Mouse (Mus musculus): ENCODE measurements at regions not wholly inside any gene's neighbourhood (a gene's known extent, or its start where the extent isn't known, plus 50 kb on each side); places are given as distances from the start of the nearest gene placed in this dataset.

DNA sequence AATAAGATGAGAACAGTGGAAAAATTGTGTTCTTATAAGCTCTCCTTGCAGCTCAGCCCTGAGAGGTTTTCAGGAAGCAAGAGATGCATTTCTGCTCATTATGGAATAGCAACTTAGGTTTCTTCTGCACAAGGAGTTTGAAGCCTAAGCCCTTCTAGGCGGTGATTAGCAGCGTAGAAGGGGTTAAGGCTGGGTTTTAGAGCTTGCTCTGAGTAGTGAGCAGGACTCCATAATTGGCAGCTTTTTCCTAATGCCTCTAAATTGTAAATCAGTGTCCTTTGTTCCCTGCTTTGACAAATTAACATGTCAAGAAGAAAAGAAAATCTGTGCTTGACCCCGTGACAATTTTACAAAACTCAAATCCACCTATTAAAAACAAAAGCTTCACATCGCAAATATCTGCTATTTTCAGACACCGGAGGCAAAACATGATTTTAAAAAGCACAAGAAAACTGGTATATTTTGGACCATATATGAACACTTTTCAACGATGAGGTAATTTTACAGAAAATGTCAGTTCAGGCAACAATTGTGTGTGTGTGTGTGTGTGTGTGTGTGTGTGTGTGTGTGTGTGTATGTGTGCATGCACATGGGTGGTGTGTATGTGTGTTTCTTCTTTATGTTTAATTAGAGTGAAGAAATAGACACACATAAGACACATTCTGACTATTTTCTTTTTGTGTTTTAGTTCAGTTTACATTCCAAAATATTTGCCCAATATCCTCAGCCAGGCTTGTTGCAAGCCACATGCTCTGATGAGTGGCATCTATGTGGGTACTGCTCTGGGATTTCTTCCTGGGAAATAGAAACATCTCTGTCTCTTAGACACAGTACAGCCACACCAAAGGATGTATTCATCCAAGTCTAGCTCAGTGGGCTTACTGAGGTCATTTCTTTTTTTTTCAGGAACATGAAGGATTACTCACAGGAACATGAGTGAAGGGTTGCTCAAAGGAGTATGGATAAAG, 804.3 kb downstream of the Tmem132b start:
- DNase-seq (ENCODE audit: low spot score in 2 of 2): no peak

DNA sequence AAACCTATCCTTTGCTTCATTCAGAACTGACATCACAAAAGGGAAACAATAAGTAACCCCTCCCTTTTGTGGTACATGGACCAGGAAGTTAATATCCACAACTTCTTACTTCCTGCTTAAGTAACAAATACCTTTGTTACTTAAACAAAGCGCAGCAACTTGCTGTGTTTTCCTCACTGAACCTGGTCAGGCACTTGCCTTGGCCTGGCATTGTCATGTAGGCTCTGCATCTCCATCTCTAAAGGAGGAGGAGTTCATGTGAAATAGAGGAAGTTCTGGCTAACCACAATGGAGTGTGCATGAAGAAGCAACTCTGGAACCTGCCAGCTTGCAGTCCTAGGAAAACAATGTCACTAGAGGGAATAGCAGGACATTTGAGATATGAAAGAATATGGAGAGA, 806.3 kb downstream of the Tmem132b start:
- DNase-seq (ENCODE audit: low spot score in 2 of 2): no peak

DNA sequence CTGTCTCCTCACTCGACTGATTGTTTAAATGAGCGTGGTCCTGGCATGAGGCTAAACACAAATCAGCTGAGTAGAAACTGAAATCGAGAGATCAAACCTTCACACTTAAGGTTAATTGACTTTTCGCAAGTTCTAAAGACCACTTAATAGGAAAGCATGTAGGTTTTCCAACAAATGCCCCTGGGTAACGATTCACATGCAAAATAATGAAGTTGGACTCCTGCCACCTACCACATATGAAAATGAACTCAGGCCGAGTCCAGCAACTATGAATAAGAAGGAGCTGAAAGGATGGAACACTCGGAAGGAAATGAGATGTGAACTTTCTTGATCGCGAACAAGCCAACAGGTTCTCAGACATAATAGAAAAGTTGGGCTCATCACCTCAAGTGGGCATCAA, 812.0 kb downstream of the Tmem132b start:
- DNase-seq (ENCODE audit: low spot score in 2 of 2): no peak

DNA sequence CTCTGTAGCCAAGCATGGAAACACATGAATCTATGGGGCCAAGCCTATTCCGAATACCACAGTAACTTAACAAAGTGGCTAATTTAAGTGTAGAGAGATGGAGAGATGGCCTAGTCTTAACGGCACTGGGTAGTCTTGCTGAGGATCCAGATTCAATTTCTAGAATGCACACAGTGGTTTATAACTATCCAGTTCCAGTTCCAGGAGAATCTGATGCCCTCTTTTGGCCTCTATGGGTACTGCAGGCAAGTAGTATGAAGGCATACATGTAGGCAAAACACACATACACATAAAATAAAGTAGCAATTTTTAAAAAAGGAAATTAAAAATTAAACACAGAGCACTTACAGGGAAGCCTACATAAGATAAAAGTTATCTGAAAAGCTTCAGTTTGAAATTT, 819.4 kb downstream of the Tmem132b start:
- no peak for DNase-seq (ENCODE audit: low spot score in 2 of 2)

DNA sequence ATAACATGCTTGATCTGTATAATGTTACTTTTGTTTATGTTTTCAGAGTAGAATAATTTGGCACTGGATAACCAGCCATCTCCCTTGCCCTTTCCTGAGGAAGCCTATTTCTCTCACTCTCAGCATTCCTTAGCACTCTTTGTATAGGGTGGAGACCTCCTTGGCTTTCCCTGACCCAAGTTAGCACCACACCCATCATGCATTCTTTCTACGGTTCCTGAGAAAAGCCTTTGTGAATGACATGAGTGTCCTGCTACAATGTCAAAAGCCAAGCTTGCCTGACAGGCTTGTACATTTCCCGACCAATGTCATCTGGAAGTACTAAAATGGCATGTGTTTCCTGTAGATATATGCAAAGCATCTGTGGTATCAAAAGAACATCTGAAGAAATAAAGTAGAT, 837.9 kb downstream of the Tmem132b start:
- DNase-seq (ENCODE audit: low spot score in 2 of 2): no peak

DNA sequence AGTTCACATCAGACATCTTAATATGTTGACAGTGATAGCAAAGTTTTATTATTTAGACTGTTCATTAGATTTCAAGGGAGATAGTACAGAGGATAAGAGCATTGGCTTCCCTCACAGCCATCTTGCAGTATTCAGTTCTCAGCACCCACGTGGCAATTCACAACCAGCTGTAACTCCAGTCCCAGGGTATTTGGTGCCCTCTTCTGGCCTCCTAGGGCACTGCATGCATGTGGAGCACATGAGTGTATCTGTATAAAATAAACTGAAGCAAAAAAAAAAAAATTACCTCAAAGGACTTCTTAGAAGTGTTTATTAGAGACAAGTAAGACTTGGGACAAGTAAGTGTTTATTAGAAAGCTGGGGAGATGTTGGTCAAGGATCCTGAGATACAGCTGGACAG, 849.3 kb upstream of the Tmem132c start:
- DNase-seq (ENCODE audit: low spot score in 2 of 2): no peak

DNA sequence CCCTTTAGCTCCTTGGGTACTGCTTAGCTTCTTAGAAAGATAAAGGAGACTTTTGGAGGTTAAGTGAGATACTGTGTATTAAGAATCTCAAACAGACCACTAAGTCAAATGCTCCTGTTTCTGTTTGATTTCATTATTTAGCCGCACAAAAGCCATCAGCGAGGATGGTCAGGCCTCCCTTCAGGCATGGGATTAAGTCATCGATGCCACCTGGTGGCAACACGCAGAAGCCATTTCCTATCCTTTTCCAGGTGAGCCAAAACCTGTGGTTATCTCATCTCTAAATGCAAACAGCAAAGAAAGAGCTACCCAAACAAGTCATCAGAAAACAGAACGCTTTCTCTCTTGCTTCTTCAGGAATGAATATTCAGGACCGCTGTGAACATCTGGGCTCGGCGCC, 846.3 kb upstream of the Tmem132c start:
- DNase-seq (ENCODE audit: low spot score in 2 of 2): peak in 1 of 2 experiments; percentile 9

DNA sequence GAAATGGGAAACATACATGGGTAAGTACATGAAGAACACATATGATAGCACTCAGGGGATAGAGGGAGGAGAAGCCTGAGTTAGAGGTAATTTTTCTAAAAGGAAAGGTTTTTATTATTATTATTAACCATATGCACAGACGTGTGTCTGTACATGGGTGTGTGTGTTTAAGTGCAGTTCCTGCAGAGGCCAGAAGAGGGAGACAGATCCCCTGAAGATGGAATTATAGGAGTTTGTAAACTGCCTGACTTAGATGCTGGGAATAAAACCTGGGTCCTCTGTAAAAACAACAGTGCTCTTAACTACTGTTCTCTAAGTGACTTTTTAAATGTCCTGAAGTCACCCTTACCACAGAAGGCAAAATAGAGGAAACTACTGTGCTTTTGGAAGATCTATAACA, 809.9 kb upstream of the Tmem132c start:
- no peak for DNase-seq (ENCODE audit: low spot score in 2 of 2)

DNA sequence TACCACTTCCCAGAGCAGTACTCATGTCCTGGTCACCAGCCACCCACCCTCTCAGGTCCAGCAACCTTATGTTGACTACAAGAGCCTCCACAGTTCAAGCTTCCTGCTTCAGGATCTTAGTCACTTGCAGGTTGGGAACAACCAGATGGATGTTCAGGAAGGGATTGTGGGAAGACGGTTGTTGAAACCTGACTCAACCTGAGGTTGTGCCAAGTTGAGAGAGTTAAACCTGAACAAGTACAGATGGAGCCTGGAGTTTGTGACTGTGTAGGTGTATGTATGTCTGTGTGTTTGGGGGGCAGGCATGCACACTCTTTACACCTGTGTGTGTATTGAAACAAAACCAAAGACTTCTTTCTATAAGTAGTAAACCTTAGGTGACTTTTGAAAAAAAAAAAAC, 802.9 kb upstream of the Tmem132c start:
- DNase-seq (ENCODE audit: low spot score in 2 of 2): no peak

DNA sequence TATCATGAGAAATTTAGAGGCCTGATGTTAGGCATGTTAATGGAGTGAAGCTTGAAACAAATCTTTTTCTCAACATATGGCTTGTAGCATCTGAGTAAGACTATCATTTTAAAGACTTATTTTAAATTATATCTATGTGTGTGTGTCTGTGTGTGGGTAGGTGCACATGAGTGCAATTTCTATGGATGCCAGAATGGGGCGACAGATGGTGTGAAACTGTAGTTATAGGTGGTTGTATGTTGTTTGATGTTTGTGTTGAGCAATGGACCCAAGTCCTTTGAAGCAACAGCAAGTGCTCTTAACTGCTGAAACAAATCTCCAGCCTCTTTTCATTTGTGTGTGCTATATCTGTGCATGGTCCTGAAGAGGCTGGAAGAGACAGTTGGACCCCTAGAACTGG, 801.1 kb upstream of the Tmem132c start:
- DNase-seq (ENCODE audit: low spot score in 2 of 2): peak in 1 of 2 experiments; percentile 5

DNA sequence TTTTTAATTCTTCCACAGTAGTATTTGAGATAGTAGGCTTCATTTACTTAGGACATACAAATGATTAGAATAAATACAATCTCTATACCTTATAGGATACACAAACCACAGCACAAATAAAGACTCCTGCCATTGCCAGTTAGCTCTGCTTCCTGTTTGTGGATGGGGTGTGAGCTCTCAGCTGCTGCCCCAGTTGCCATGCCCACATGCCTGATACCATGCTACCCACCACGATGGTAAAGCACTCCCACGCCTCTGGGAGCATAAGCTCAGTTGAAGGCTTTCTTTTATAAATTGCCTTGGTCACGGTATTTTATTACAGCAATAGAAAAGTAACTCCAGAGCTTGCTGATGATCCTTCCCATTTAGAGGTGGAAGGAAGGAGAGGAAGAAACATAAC, 765.8 kb upstream of the Tmem132c start:
- DNase-seq (ENCODE audit: low spot score in 2 of 2): no peak

DNA sequence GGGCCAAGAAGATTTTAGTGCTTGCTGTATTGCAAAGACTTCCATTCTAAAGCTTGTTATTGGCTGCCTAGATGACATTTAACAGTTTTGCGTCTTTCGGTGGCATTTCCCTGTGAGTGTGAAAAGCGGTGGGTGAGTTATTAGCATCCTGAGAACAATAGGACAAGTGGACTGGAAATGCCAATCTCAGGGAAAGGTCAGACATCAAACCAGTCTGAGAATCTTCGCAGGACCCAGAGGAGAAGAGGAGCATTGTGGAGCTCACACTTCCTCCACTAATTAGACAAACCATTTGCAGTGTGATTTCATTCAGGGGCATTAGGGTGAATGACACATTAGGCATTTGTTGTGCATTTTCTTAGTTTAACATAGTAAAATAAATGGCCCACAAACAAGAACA, 719.5 kb upstream of the Tmem132c start:
- DNase-seq (ENCODE audit: low spot score in 2 of 2): no peak

DNA sequence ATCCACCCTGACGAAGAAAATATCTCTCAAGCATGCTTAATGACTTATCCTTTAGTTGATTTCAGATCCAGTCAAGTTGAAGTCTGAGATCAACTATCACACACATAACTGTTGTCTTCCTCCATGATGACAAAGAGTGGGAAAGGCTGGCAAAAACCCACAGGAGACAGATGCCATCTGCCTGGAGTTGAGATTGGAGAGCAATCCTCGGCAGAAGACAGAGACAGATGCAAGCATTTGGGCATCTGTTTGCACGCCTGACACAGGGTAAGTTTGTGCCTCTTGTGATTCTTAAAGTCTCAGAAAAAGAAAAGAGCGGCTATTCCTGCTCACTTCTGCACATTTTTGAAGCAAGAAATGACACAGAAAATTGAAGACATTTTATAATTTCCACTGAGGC, 715.7 kb upstream of the Tmem132c start:
- DNase-seq (ENCODE audit: low spot score in 2 of 2): peak; percentile 16 to 31

DNA sequence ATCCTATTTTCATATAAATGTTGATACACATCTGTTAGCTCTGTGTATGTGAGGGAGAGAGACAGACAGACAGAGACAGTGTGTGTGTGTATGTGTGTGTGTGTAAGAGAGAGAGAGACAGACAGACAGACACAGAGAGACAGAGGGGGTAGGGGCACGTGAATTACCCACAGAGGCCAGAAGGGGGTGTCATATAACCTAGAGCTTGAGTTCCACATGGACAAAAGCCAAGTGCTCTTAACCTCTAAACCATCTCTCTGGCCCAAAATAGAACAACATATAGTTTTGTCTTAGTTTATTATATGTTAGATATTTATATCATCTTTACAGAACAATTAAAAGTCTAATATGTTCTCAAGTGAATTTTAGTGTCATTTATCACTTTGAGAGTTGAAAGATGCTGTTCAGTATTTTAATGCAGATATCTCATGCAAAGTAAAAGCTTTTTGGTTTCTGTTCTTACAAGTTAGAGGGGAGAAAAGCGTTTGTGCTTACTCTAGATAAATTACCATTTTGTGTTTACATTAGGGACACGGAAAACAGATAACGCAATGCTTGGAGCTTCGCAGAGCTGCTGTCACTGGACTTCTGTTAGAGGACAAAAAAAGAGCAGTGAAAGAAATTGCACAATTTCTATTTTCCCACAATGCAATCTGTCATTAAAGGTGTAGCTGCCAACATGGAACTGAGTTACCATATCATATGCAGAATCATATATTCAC, 710.6 kb upstream of the Tmem132c start:
- no peak for DNase-seq (ENCODE audit: low spot score in 2 of 2)

DNA sequence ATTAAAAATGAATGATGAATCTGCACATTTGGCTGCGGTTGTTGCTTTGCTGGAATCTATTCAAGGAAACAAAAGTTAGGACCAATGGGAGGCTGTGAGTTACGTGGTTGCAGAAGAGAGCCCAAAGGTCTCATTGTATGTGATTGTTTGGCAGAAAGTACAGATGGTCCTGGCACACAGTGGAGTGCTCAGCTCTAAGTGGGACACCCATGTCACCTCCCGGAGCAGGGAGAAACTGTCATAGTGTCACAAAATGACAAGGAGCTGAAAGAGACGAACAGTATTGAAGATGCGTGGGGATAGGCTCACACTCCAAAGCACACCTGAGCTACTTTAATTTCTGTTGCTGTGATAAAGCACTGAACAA, 710.1 kb upstream of the Tmem132c start:
- no peak for DNase-seq (ENCODE audit: low spot score in 2 of 2)

DNA sequence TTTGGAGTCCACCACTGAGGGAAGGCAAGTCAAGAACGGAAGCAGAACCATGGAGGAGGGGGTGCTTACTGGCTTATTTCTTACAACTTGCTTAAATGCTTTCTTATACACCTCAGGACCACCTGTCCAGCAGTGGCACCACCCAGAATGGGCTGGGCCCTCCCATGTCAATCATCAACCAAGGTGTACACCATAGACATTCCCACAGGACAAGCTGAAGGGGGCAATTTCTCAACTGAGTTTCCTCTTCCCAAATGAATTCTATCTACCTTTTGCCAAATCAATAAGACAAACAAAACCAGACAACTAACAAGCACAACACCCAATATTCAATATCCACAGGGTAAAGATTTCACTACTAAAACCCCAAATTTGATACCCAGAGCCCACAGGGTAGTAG, 709.6 kb upstream of the Tmem132c start:
- DNase-seq (ENCODE audit: low spot score in 2 of 2): no peak

DNA sequence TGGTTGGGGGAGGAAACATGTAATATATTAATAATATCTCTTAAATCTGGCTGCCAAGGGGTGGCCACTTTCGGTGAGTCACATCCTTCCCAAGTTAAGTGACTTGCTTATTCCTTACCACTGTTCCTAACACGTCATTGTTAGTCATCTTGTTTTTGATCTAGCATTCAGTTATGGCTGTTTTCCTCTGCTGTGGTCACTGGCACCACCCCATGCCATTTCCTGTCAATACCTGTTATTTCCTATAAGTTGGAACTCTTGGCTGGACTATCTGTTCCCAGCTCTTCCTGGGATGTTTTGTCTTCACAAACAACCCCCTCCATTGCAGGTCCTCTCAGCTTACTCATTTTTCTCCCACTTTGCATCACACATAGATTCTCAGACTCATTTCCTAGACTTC, 703.5 kb upstream of the Tmem132c start:
- DNase-seq (ENCODE audit: low spot score in 2 of 2): no peak

DNA sequence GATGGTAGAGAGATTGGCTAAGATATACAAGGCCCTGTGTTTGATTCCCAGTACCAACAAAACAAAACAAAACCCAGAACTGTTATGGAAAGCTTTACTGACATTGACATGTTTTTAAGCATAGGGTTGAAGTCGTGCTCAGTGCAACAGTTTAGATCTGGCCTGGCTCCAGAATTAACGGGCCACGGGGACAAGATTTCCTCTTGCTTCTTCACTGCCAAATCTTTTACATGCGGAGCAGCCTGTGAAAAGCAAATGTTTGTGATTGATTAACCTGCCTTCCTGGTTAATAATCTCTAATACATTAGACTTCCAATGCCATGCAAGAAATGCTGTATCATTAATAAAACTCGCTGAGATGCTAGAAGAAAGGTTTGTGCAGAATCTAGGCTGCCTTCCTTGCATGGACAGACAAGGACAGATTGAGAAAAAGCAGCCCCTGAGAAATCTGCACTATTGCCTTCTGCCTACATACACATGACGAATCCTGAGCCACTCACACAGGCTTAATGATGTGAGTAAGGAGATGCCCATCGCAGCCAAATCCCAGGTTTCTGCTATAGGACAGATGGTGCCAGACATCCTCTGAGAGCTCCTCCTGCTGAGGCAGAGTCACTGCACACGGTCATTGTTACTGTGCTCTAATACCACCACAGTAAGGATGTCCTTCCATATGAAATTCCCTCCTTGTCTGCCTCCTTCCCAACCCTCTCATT, 697.2 kb upstream of the Tmem132c start:
- no peak for DNase-seq (ENCODE audit: low spot score in 2 of 2)

DNA sequence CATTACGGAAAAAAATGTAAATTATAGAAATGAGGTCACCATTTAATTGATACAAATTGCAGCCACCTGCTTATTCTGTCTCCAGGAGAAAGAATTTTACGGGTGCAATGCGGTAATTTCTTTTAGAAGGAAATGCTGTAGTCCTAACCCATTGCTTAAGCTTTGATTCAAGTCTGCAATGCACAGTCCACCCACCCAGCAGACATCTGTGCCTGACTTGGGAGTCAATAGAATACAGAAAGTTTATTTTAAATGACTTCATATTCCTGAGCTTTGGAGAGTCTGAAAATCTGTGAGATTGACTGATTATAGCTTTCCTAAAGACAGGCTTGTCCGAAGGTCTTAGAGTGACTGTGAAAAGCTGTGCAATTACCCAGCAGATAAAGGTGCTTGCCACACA, 693.8 kb upstream of the Tmem132c start:
- DNase-seq (ENCODE audit: low spot score in 2 of 2): no peak

DNA sequence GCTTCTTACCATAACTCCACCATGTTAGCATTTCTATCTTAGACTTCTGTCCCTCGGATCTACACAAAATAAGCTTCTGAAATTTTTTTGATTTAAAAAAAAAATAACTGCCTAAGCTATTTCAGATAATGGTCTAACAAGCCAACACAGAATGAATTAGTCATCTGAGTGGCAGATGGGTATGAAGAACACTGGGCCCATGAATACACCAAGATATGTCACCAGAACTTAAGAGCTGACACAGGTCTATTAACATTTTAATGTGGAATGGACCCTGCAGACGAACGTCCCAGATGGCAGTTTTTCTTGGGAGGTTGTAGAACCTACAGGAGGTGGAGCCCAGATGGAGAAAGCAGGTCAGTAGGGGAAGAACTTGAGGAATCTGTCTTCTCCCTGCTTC, 689.9 kb upstream of the Tmem132c start:
- DNase-seq (ENCODE audit: low spot score in 2 of 2): no peak

DNA sequence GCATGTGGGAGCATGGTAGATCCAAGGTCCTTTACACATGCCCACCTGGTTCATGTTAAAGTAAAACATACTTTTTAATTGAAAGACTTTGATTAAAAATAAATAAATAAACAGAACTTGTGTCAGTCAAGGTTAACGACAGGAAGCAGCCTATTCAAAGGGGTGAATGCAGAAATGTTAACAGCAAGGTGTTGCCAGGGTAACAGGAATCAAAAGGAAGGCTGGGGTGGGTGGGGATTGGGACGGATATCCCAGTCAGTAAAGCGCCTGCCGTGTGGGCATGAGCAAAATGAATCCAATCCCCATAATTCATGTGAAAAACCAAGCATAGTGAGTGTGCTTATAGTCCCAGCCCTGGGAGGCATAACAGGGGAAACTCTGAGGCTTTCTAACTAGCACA, 682.6 kb upstream of the Tmem132c start:
- DNase-seq (ENCODE audit: low spot score in 2 of 2): no peak

DNA sequence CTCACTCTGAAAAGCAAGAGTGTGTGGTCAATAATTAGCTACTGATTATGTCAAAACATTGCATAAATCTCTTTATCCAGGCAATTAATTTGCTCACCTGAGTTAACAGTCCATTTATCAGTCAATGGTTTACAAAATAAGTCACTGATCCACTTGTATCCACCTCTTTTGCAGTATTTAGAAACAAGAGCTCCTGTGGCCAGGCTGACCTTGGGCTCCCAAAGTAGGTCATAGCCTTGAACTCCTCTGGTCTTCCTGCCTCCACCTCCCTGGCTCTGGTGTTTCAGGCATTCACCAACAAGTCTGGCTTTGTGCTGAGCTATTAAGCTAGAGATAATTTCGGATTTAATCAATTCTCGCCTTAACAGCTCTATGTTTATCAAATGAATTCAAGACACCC, 675.8 kb upstream of the Tmem132c start:
- DNase-seq (ENCODE audit: low spot score in 2 of 2): no peak

DNA sequence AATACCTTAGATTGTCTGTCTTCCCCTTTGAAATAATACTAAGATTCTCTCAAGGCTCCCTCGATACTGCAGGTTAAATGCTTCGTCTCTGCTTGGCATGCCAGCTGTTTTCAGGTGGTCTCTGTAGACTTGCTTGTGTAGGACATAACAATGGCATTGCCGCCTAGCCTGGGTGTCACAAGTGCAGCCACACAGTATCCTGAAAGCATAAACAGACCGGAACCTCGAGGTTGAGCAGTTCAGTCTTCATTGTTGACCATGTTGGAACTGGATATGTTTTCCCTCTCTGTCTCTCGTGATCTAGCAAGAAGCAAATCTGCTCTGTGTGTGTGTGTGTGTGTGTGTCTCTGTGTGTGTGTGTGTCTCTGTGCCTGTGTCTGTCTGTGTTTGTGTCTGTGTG, 675.4 kb upstream of the Tmem132c start:
- DNase-seq (ENCODE audit: low spot score in 2 of 2): no peak

Measured in frontal cortex, postnatal 14 days (tissue).